Mouse (Mus musculus) kidney, adult 2 months (tissue): ENCODE measurements around the gene Gm853.

Experiments used
- CTCF ChIP-seq: fragments of 200-500 bp; conservative IDR thresholded peaks from 2 replicates; pipeline ENCODE4 v1.5.1; 2011; ENCODE audit warnings: low read depth, mild to moderate bottlenecking, control low read depth, low read length, moderate library complexity, mixed read lengths; ENCODE audit not compliant: insufficient read depth, insufficient read length
- POLR2A ChIP-seq: fragments of 200-500 bp; IDR thresholded peaks from one replicate; pipeline ENCODE4 v1.6.1; 2011; ENCODE audit warnings: low read depth, low read length, control low read depth

- TF ChIP-seq CTCF: no peak
- no peak for TF ChIP-seq POLR2A
Measured at GRCm38 (mm10) chr4:130183879-130184278, 38.3 kb downstream of the Gm853 start.
